Mouse (Mus musculus) thymus, adult 2 months (tissue): Measurements from ENCODE around the gene Edaradd. TPM values are rescaled to one million over a fixed set of nuclear protein-coding genes. Genes with fewer than 3 reads are reported as not detected.

ENCODE experiments used
- DNase-seq: peaks from one replicate; pipeline ENCODE4 v3.0.0; 2021
- H3K27ac ChIP-seq: fragments of 200-500 bp; 2 replicates; pipeline ENCODE4 v1.5.1; 2012; ENCODE audit warnings: low read length, control low read depth; ENCODE audit not compliant: control insufficient read depth, insufficient read depth
- H3K27me3 ChIP-seq: fragments of 200-500 bp; 2 replicates; pipeline ENCODE4 v1.6.1; 2012; ENCODE audit warnings: mild to moderate bottlenecking, low read length, moderate library complexity, mixed read lengths; ENCODE audit not compliant: control insufficient read depth, insufficient read depth
- H3K36me3 ChIP-seq: fragments of 200-500 bp; 2 replicates; pipeline ENCODE4 v1.6.1; 2012; ENCODE audit warnings: mild to moderate bottlenecking, low read length, moderate library complexity; ENCODE audit not compliant: control insufficient read depth, insufficient read depth
- H3K4me1 ChIP-seq: fragments of 200-500 bp; replicated peaks from 2 replicates; pipeline ENCODE4 v1.6.1; 2012; ENCODE audit warnings: low read length; ENCODE audit not compliant: control insufficient read depth, insufficient read depth
- H3K4me3 ChIP-seq: fragments of 200-500 bp; 2 replicates; pipeline ENCODE4 v1.5.1; 2012; ENCODE audit warnings: mild to moderate bottlenecking, low read length, control low read depth, moderate library complexity; ENCODE audit not compliant: control insufficient read depth, insufficient read depth
- CTCF ChIP-seq: fragments of 200-500 bp; IDR thresholded peaks from 2 replicates; pipeline ENCODE4 v1.5.1; 2012; ENCODE audit warnings: mild to moderate bottlenecking, control low read depth, low read length, moderate library complexity, borderline replicate concordance; ENCODE audit not compliant: control insufficient read depth, poor library complexity, insufficient read depth; ENCODE audit errors: extremely low read depth
- POLR2A ChIP-seq: fragments of 200-500 bp; IDR thresholded peaks from 2 replicates; pipeline ENCODE4 v1.6.1; 2012; ENCODE audit warnings: mild to moderate bottlenecking, low read length, control low read depth, moderate library complexity; ENCODE audit not compliant: control insufficient read depth, poor library complexity, insufficient read depth; ENCODE audit errors: extremely low read depth
- WGBS: fragments of 180-500 bp; shearing (Covaris S2); methylation state at CpG from one replicate; pipeline ENCODE4 v1.1.7; 2018; 5-methylcytosine and 5-hydroxymethylcytosine counted together
- polyA plus RNA-seq: library from polyadenylated mRNA; depleted of rRNA; stranded (reverse); fragments of >200 nt; gene quantifications from 2 replicates; pipeline ENCODE4 v1.2.3, GENCODE M21; 2012

The Edaradd gene
- polyA plus RNA-seq, 1 experiment = 9.8 TPM

- TF ChIP-seq CTCF (no peak), POLR2A (no peak)
Measured at GRCm38 (mm10) chr13:12485197-12485596, 35.0 kb downstream of the Edaradd start.

GRCm38 (mm10) chr13:12479802-12480201 is 40.4 kb downstream of the Edaradd start:
- 95% methylated on average over 6 of the region's 6 CpGs for WGBS
- DNase-seq = no peak

More at GRCm38 (mm10) chr13:12485197-12485596, 35.0 kb downstream of the Edaradd start:
- H3K27ac ChIP-seq = no peak overlapping the region
- DNase-seq = no peak
- H3K4me1 ChIP-seq = no peaks in the 10 kb centered on the region
- no peaks in the 10 kb centered on the region for H3K36me3 ChIP-seq
- H3K27me3 ChIP-seq = no peaks in the 10 kb centered on the region
- 99% methylated on average over 2 of the region's 2 CpGs for WGBS
- H3K4me3 ChIP-seq = no peak overlapping the region

GRCm38 (mm10) chr13:12478301-12478700 is 41.9 kb downstream of the Edaradd start:
- TF ChIP-seq CTCF (no peak), POLR2A (no peak)
- Histone ChIP-seq H3K27me3 (no peaks in the 10 kb centered on the region), H3K27ac (no peak overlapping the region), H3K36me3 (no peaks in the 10 kb centered on the region), H3K4me3 (no peak overlapping the region), H3K4me1 (peaks cover 11% of the 10 kb centered on the region)
- no peak for DNase-seq
- 87% methylated on average over 15 of the region's 15 CpGs for WGBS

More at GRCm38 (mm10) chr13:12479802-12480201, 40.4 kb downstream of the Edaradd start:
- no peaks in the 10 kb centered on the region for H3K27me3 ChIP-seq
- peaks cover 11% of the 10 kb centered on the region for H3K4me1 ChIP-seq
- H3K27ac ChIP-seq = no peak overlapping the region
- H3K4me3 ChIP-seq = no peak overlapping the region
- H3K36me3 ChIP-seq = no peaks in the 10 kb centered on the region
- no peak for TF ChIP-seq POLR2A
- no peak for TF ChIP-seq CTCF

- no peaks in the 10 kb centered on the region for H3K36me3 ChIP-seq
- no peak overlapping the region for H3K4me3 ChIP-seq
- TF ChIP-seq POLR2A (no peak), CTCF (no peak)
- 97% methylated on average over 4 of the region's 4 CpGs for WGBS
- H3K27me3 ChIP-seq = no peaks in the 10 kb centered on the region
- DNase-seq = no peak
- no peak overlapping the region for H3K27ac ChIP-seq
- H3K4me1 ChIP-seq = peaks cover 11% of the 10 kb centered on the region
Measured at GRCm38 (mm10) chr13:12476886-12477285, 43.4 kb downstream of the Edaradd start.

- Histone ChIP-seq H3K27ac (peak overlapping the region; percentile 3; the same call in 1 of the 2 replicates), H3K4me1 (peaks cover 11% of the 10 kb centered on the region), H3K36me3 (no peaks in the 10 kb centered on the region), H3K4me3 (no peak overlapping the region), H3K27me3 (no peaks in the 10 kb centered on the region)
- DNase-seq = peak; percentile 14
- WGBS = 80% methylated on average over 6 of the region's 6 CpGs
- TF ChIP-seq POLR2A (no peak), CTCF (no peak)
Measured at GRCm38 (mm10) chr13:12475239-12475638, 45.0 kb downstream of the Edaradd start.

- H3K4me1 ChIP-seq = peaks cover 11% of the 10 kb centered on the region
- no peak for TF ChIP-seq POLR2A
- no peak for TF ChIP-seq CTCF
- no peak overlapping the region for H3K27ac ChIP-seq
- DNase-seq = peak; percentile 83
- no peak overlapping the region for H3K4me3 ChIP-seq
- WGBS = 46% methylated on average over 8 of the region's 8 CpGs
- H3K36me3 ChIP-seq = no peaks in the 10 kb centered on the region
- H3K27me3 ChIP-seq = no peaks in the 10 kb centered on the region
Measured at GRCm38 (mm10) chr13:12473724-12474378, 46.4 kb downstream of the Edaradd start.

GRCm38 (mm10) chr13:12468488-12468887 is 51.8 kb downstream of the Edaradd start:
- Histone ChIP-seq H3K36me3 (no peaks in the 10 kb centered on the region), H3K4me3 (no peak overlapping the region), H3K4me1 (no peaks in the 10 kb centered on the region), H3K27ac (no peak overlapping the region), H3K27me3 (no peaks in the 10 kb centered on the region)
- WGBS = 81% methylated on average over 1 of the region's 1 CpGs
- no peak for DNase-seq
- TF ChIP-seq CTCF (no peak), POLR2A (no peak)
